Mouse (Mus musculus) 416B (cell line): ENCODE results near the gene Slc38a4.
A peak's percentile ranks its signal among the peaks of the same experiment; 100 is the strongest.

Source experiments
- DNase-seq: peaks from one replicate; pipeline ENCODE4 v3.0.0; 2011; ENCODE audit warnings: low read depth

Gene Slc38a4

DNA sequence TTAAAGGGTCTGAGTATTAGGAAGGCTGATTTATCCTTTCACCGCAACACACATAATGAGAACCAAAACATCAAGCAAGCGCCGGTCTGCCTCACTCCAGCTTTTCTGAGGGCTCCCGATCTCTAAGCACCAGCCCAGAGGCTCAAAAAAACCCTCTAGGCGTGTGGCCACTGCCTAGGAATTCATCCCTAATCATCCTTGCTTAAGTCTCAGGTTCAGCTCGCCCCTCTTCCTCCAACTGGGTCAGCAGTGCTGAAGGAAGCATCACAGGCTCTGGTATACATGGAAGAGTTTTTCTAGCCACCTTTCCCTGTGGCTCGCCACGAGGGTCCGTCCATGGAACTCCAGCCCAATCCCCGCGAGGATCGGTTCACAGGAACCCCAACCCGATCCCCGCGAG, 1.6 kb downstream of the Slc38a4 start:
- no peak for DNase-seq

- no peak for DNase-seq
Observed at GRCm38 (mm10) chr15:97050436-97050835, 5.3 kb downstream of the Slc38a4 start.

DNA sequence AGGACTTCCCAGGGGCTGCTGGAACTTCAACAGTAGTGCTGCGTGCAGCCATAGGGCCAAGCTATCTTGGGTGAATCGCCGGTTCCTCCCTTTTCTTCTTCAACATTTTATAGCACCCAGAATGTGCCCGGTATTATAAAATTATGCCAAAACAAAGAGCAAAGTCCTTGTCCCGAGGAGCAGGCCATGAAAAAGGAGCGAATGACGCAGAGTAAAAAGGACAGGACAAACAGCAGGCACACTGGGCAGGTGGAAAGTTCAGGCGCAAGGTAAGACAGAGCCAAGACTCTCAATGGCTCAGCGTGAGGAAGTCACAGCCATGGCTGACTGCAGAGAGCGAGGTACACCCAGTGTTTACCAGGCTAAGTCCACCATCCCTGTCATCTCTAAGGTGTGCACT, 5.7 kb downstream of the Slc38a4 start:
- no peak for DNase-seq

DNA sequence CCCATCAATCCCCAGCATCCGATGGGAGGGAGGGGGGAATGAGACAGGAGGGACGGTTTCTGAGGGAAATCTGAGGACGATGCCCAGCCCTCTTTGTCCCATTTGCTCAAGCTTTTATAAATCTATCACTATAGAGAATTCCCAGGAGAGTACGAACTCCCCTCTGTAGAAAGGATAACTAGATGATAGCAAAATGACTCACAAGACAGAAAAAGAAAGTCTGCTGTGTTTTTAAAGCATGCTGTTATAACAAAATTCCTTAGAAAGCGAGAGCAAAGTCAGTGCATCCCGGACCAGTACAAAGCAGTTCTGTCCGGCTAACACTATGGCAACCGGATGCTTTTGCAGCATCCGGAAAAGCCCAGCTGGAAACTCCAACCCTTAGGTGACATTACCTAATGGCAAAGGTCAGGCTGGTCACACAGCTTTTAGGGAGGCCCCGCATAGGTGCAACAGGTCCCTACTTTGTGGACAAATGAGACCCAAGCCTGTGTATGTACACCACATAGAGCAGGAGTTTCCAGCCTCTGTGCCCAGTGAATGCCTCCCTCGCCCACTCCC, 6.4 kb downstream of the Slc38a4 start:
- DNase-seq, result no peak

- DNase-seq, result no peak
Observed at GRCm38 (mm10) chr15:97048267-97048666, 7.5 kb downstream of the Slc38a4 start.

- DNase-seq, result no peak
Observed at GRCm38 (mm10) chr15:97043921-97044320, 11.8 kb downstream of the Slc38a4 start.

GRCm38 (mm10) chr15:97042001-97042491, 13.7 kb downstream of the Slc38a4 start:
- DNase-seq, result no peak

- no peak for DNase-seq
Observed at GRCm38 (mm10) chr15:97041182-97041581, 14.6 kb downstream of the Slc38a4 start.

DNA sequence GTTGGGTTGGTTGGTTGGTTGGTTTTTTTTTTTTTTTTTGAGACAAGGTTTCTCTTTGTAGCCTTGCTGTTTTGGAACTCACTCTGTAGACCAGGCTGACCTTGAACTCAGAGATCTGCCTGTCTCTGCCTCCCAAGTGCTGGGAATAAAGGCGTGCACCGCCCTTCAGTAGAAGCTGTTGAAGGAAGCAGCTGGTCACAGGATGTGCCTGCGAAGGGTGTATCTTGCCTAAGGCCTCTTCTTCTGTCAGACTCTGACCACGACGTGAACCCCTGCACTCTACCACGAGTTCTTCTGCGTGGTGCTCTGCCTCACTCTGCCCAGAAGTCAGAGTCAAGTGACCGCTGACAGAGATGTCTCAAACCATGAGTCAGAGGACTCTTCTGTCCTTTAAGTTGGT, 18.0 kb downstream of the Slc38a4 start:
- DNase-seq, result peak; percentile 13

DNA sequence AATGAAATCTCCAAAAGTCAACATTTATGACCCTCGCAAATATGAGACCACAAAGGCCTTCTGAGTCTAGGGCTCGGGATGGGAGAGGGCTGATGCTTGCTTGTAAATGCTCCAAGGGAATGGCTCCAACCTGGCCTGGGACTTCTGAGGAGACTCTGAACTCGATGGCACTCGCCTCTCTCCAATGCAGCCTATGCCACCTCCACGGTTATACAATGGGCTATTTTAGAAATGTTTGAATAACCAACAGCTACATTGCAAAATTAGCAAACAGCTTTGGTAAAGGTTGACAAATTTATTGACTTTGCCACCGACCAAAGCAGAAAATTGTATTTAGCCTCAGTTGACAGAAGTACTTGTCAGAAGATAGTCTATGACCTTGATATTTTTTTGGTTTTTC, 19.9 kb downstream of the Slc38a4 start:
- DNase-seq, result no peak

- no peak for DNase-seq
Observed at GRCm38 (mm10) chr15:97033485-97033991, 22.2 kb downstream of the Slc38a4 start.

GRCm38 (mm10) chr15:97031886-97032285, 23.9 kb downstream of the Slc38a4 start:
- no peak for DNase-seq

GRCm38 (mm10) chr15:97030984-97031492, 24.7 kb downstream of the Slc38a4 start:
- no peak for DNase-seq

- DNase-seq, result no peak
Observed at GRCm38 (mm10) chr15:97030136-97030535, 25.6 kb downstream of the Slc38a4 start.

DNA sequence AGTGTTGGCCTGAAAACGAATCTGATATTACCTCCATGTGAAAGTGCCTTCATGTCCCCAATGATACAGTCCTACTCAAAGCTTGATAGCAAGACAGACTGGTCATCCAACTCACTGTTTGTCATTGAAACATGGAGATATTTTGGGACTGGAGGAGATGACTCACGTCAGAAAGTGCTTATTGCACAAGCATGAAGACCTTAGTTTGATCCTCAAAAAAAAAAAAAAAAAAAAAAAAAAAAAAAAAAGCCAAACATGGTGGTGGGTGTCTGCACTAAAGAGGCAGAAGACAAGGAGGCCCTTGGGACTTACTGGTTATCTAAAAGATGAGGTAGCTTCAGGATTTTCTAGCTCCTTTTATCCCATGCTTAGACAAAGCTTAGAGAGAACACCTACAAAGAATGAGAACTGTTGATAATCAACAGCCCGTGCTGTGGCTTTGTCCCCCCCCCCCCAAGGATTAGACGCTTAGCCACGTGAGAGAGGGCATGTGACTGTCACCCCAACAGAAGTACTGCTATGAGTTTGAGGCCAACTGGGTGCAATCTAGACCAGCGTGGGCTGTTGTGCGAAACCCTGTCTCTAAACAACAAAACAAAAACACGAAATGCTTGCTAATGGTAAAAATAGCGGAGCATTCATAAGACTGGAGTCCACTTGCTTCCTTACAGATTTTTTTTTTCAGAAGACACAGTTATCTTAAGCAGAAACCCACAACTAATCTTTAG, 26.5 kb downstream of the Slc38a4 start:
- DNase-seq, result peak; percentile 26

- DNase-seq, result no peak
Observed at GRCm38 (mm10) chr15:97028651-97029050, 27.1 kb downstream of the Slc38a4 start.

GRCm38 (mm10) chr15:97028046-97028634, 27.6 kb downstream of the Slc38a4 start:
- no peak for DNase-seq

- no peak for DNase-seq
Observed at GRCm38 (mm10) chr15:97026670-97027069, 29.1 kb downstream of the Slc38a4 start.

- DNase-seq, result no peak
Observed at GRCm38 (mm10) chr15:97022764-97023163, 33.0 kb downstream of the Slc38a4 start.

DNA sequence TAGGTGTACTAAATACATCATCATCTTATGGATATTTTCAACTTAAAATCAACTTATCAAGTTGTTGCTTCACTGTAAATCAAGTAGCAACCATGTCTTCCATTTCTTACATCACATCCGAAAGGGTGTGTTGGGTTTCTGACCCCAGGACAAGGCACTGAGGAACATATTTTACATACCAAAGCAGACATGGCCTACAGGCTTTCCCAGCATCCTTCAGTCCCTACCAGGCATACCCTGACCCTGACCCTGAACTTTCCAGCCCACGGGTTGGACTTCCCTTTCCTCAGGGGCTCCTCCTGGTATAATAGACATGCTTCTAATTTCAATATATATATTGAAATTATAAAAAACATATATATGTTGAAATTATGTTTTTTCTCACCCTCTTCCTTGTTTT, 33.5 kb downstream of the Slc38a4 start:
- no peak for DNase-seq

GRCm38 (mm10) chr15:97020221-97020620, 35.5 kb downstream of the Slc38a4 start:
- no peak for DNase-seq

DNA sequence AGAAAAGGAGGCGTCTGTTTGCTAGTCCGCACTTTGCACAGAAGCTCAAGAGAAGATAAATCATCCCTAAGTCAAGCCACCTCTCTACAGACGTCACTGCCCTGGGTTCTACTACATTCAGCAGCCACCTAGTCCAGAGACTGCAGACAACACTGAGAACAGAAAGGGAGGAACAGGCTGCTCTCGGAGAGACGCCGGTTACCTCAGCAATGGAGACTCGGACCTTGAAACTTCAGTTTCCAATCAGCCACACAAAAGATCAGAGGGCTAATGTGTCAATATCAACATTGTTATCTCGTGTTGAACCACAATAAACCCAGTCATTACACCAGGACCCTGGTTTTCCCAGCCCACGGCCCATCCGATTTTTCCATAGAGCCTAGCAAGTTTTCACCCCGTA, 36.4 kb downstream of the Slc38a4 start:
- no peak for DNase-seq

DNA sequence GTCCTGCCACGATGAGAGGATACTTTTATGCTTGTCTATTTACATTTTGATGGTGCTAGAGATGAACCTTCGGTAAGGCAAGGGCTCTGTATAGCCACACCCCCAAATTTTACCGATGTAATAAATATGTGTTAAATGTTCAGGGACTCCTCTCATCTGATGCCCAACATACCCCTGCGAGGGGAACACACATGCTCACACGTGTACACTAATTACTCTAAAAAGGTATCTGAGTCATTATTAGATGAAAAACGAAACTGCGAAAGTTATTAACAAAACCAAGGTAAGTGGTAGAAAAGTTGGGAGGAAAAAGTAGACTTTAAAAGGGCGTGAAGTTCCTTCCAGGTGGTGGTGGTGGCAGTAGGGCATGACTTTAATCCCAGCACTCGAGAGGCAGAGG, 38.6 kb downstream of the Slc38a4 start:
- no peak for DNase-seq
